Comparison of ENCODE assay signal across 10 mouse cellular contexts in the genomic region with DNA sequence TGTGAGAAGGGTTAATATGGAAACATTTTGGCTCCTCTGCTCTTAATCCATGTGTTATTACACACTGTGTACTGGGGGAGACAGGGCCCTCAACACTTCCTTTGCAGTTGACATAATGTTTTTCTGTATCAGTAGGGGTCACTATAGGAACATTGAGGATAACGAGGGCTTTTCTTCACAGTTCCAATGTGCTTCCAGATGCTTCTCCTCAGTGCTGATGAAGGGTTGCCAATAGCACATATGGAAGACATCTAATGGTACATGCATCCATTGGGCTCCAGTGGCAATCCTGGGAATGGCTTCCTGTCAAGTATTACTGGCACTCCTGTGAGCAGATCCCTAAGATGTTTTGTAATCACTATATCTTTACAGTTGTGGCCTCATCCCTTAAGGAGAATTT.
DNase-seq lines count a peak whose midpoint lies in the region; ATAC-seq and TF ChIP-seq lines count a peak whose summit lies in the region.
"Had no signal": no experiment of that assay in that cellular context is flagged by ENCODE, and none has a peak within 500 bp of the region (broad histone marks: within the 10 kb centered on the region; RNA-seq: fewer than 3 reads in every experiment).

No protein-coding gene starts in this region.

- TF ChIP-seq POLR2A in limb, embryonic 14.5 days (IDR thresholded peaks at IDR 0.05; ENCODE audit: borderline replicate concordance, extremely low read depth, insufficient read depth, insufficient read length): no peak

- 28% methylated on average over 1 of the region's 1 CpGs for WGBS in limb, embryonic 13.5 days
- WGBS in limb, embryonic 10.5 days: 28% methylated on average over 1 of the region's 1 CpGs
- WGBS in limb, embryonic 14.5 days: 26% methylated on average over 1 of the region's 1 CpGs

- H3K9me3 ChIP-seq in limb, embryonic 13.5 days: no peaks in the 10 kb centered on the region
- no peaks in the 10 kb centered on the region for H3K9me3 ChIP-seq in limb, embryonic 10.5 days (replicated peaks)
- H3K9me3 ChIP-seq in limb, embryonic 14.5 days (ENCODE audit: control insufficient read depth, low read length): no peaks in the 10 kb centered on the region
- H3K9me3 ChIP-seq: hindbrain, embryonic 10.5 days had no signal

- H3K27ac ChIP-seq in limb, embryonic 13.5 days: no peak overlapping the region
- H3K27ac ChIP-seq in limb, embryonic 10.5 days: no peak overlapping the region
- H3K27ac ChIP-seq in limb, embryonic 14.5 days (replicated peaks; ENCODE audit: low read depth, low read length): no peak overlapping the region
- H3K27ac ChIP-seq: hindbrain, embryonic 10.5 days had no signal

- no peak overlapping the region for H3K4me2 ChIP-seq in limb, embryonic 13.5 days (replicated peaks)
- no peak overlapping the region for H3K4me2 ChIP-seq in limb, embryonic 14.5 days (replicated peaks; ENCODE audit: low read depth, low read length, severe bottlenecking)

- no peak overlapping the region for H3K9ac ChIP-seq in limb, embryonic 13.5 days
- no peak overlapping the region for H3K9ac ChIP-seq in limb, embryonic 14.5 days (ENCODE audit: low read depth, low read length, severe bottlenecking)

- DNase-seq in gastrocnemius, postnatal 25 days: peak; percentile 4
- DNase-seq in gastrocnemius, postnatal 10 days: no peak
- no peak for DNase-seq in limb, embryonic 10.5 days (ENCODE audit: low spot score)
- DNase-seq in limb, embryonic 14.5 days (ENCODE audit: low spot score): peak; percentile 86
- peak; percentile 26 for DNase-seq in splenic B cell, adult 2 months (ENCODE audit: low read depth, low spot score)
- DNase-seq in cerebellum, postnatal 4 days (ENCODE audit: low spot score in 2 of 2): no peak
- DNase-seq: thymus, adult 2 months had no signal

- no peak overlapping the region for H3K4me3 ChIP-seq in limb, embryonic 13.5 days
- H3K4me3 ChIP-seq in limb, embryonic 10.5 days: no peak overlapping the region
- no peak overlapping the region for H3K4me3 ChIP-seq in limb, embryonic 14.5 days (replicated peaks; ENCODE audit: low read length)
- H3K4me3 ChIP-seq: hindbrain, embryonic 10.5 days had no signal

- no peaks in the 10 kb centered on the region for H3K36me3 ChIP-seq in limb, embryonic 13.5 days
- H3K36me3 ChIP-seq in limb, embryonic 10.5 days: no peaks in the 10 kb centered on the region
- no peaks in the 10 kb centered on the region for H3K36me3 ChIP-seq in limb, embryonic 14.5 days (ENCODE audit: control insufficient read depth, insufficient read depth, low read length)
- no peaks in the 10 kb centered on the region for H3K36me3 ChIP-seq in splenic B cell, adult 2 months (ENCODE audit: control insufficient read depth, insufficient read depth, low read length, poor library complexity, severe bottlenecking)
- H3K36me3 ChIP-seq: hindbrain, embryonic 10.5 days had no signal

- H3K4me1 ChIP-seq in limb, embryonic 13.5 days: peaks cover 9% of the 10 kb centered on the region
- peaks cover 5% of the 10 kb centered on the region for H3K4me1 ChIP-seq in limb, embryonic 10.5 days
- H3K4me1 ChIP-seq in limb, embryonic 14.5 days (ENCODE audit: control insufficient read depth, insufficient read depth, low read length): peaks cover 9% of the 10 kb centered on the region; the same call in 1 of the 2 replicates
- H3K4me1 ChIP-seq: hindbrain, embryonic 10.5 days had no signal

- no peaks in the 10 kb centered on the region for H3K27me3 ChIP-seq in limb, embryonic 13.5 days
- H3K27me3 ChIP-seq in limb, embryonic 10.5 days (ENCODE audit: low read depth, poor library complexity, severe bottlenecking): no peaks in the 10 kb centered on the region
- H3K27me3 ChIP-seq in limb, embryonic 14.5 days (ENCODE audit: control insufficient read depth, insufficient read depth, low read length): no peaks in the 10 kb centered on the region
- H3K27me3 ChIP-seq in splenic B cell, adult 2 months (ENCODE audit: control insufficient read depth, insufficient read depth, low read length, poor library complexity, severe bottlenecking): no peaks in the 10 kb centered on the region

- ATAC-seq in limb, embryonic 13.5 days (ENCODE audit: low FRiP score, low read depth): peak; percentile 52; the same call in 1 of the 2 replicates
- ATAC-seq in limb, embryonic 14.5 days (ENCODE audit: low FRiP score, low read depth): peak; percentile 63; the same call in 1 of the 2 replicates
- no peak for ATAC-seq in CD4-positive, CD25-positive, alpha-beta regulatory T cell, adult 4 months

Comparison
In these comparisons a context has a peak if more than half of its experiments do, and no peak if none do; other contexts are left out.
1. DNase-seq: peak in gastrocnemius, postnatal 25 days (single experiment), limb, embryonic 14.5 days (single experiment) and splenic B cell, adult 2 months (single experiment); none in gastrocnemius, postnatal 10 days (single experiment), limb, embryonic 10.5 days (single experiment) and cerebellum, postnatal 4 days (0 of 2).